Mouse (Mus musculus) heart, adult 18-20 months (tissue): ENCODE measurements around the gene Lrch1. TPM values are rescaled to one million over a fixed set of nuclear protein-coding genes. Genes with fewer than 3 reads are reported as not detected.

ENCODE experiments used
- DNase-seq, 2 experiments: peaks; one replicate each; pipeline ENCODE4 v3.0.0; 2021 to 2022; ENCODE audit warnings: mixed read lengths in 1 of 2
- total RNA-seq, 2 experiments: library from RNA; stranded (reverse); gene quantifications; 2 replicates each; pipeline ENCODE4 v1.2.3; 2021

Lrch1 gene
- total RNA-seq, 2 experiments from 2014 or later = 11.8 to 14.3 TPM

DNA sequence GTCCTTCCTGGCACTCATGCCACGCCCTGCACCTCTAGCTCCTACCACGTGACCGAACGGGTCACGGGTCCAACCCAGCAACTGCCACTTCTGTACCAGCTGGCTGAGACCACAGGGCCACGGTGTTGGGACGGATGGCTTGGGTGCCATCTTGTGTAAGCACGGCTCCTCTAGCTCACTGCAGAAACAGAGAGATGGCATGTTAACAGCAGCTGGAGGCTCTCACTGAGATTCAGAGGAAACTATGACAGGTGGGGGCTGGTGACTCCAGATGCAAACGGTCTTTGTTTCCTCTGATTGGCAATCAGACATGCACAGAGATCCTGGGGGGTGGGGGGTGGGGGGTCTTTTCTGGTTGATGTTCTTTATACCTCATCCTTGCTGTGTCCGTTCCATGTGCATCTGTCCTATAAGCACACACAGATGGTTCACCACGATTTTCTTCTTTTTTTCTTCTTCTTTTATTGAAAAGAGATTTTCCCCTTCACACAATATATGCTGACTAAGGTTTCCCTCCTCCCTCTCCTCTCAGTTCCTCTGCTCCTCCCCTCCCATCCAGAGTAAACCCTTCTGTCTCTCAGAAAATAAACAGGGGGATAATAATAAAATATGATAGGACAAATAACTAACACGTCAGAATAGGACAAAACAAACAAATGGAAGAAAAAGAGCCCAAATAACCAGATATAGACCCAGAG, 25.5 kb downstream of the Lrch1 start:
- no peak for DNase-seq

DNA sequence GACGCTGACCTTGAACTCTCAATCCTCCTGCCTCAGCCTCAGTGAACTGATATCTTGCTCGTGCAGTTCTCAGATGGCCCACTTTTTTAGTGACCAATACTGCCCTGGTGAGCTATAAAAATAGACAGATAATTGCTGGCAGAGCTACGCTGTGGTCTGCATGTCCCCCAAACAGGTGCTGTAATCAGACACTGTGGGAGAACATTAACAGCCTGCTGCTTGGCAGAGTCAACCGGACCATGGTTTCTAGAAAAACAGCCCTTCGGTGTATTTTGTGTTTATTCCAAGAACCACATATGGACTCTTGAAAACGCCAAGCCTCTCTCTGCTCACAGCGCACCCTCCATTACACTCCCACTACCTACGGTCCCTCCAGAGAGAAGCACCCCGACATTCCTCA, 26.2 kb downstream of the Lrch1 start:
- DNase-seq = no peak

DNA sequence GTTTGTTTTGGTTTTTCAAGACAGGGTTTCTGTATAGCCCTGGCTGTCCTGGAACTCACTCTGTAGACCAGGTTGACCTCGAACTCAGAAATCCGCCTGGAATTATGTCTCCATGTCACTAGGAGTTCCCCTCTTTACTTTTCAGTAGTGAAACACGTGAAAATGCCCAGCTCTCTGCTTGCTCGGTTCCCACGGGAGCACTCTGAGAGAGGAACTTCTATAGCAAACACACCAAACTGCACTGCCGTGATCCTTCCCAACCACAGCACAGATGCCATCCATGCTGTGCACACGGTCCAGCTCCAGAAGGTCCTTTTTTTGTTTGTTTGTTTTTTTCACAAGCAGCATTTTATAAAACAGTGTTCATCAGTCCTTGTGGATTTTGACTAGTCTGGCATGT, 28.5 kb downstream of the Lrch1 start:
- DNase-seq = no peak

DNA sequence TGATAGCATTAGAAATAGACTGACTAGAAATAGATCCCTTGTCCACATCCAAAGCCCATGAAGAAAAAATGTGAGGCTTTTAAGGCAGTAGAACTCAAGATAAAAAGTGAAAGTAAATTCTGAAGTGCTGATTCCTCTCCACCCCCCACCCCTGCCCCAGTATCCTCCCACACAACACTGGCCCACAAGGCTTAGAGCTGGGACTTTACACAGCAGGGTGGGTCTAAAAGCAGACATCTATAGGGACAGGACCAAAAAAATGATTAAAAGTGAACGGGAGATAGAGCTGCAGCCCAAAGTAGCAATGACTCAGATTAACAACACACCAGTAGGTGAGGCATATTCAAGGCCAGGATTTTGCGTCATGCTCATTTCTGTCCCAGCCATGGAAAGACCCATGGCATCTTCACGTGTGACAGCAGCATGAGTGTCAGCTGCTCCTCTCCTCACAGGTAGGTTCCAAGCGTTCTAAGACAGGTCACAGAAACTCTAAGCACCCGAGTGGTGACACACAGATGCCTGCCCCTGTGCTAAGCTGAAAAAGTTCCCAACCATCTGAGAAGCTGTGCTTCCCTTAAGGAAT, 29.1 kb downstream of the Lrch1 start:
- no peak for DNase-seq

DNA sequence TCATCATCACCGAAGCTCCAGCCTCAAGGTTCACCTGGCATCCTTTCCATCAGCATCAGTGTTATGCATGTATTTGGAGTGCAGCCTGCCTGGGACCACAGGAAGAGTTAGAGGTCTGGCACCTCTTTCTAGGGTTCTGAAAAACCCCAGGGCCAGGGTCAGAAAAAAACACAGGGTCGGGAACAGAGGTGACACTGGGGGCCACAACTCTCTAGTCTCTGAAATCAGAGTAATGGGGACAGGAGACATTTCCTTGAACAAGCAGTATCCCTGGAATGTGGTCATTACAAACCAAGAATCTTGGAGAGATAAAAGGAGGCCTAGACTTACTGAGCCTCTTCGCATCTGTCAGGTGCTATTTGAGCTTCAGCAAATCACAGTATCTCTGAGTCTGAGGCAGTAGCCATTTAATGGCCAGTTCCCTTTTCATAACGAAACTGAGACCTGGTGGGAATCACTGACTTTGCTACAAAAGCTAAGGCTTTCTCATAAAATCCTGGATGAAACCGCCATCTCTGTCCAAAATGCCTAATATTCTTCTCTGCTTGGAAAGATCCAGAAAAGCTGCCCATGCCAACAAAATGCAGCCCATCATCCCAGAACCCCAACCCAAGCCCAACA, 30.1 kb downstream of the Lrch1 start:
- DNase-seq = no peak

DNA sequence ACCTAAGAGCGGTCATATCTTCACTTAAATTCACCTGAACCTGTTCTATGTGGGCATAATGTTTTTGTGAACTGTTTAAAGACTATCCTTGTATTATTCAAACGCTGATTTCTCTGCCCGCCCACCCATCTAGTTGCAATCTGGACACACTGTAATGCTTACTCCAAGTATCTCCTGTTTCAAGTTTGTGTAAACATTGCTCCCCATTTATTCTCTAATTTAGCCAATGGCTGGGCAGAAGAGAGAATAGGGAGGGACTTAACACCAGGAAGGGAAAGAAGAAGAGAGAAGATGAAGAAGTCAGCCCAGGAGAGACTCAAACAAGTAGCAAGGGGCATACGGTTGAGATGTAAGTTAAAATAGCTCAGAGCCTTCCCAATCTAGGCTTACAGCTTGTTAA, 31.0 kb downstream of the Lrch1 start:
- DNase-seq = no peak

DNA sequence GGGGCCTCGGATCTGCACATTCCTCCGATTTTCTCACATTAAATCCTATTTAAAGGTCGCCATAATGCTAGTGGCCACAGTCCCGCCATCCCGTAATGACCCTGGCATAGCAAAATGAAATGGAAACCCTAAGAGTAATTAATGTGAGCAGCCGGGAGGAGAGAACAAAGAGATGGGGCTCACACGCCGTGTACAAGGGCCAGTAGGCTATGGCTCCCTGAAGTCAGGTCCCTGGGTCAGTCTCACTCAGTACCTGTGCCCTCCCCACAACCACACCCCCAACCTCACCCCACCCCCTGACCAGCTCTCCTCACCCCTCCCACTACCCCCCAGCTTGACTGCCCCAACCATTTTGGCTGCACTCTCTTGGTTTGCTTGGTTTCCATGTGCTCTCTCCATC, 31.6 kb downstream of the Lrch1 start:
- DNase-seq = no peak

DNA sequence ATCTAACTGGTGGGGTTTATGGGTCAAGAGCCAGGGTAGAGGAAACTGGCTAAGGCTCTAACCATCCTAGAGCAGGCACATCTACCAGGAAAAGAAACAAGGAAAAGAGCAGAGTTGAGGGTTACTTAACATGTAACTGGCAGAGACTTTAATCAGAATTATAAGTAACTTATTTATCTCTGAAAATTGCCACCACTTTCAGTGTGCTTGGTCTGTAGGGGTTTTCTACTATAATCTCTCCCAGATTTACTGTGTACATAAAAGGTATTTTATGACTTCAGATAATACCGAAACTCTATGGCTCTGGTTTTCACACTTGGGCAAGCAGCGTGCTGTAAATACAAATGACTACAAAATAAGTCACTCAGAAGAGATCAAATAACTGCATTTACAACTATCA, 32.0 kb downstream of the Lrch1 start:
- DNase-seq = no peak

DNA sequence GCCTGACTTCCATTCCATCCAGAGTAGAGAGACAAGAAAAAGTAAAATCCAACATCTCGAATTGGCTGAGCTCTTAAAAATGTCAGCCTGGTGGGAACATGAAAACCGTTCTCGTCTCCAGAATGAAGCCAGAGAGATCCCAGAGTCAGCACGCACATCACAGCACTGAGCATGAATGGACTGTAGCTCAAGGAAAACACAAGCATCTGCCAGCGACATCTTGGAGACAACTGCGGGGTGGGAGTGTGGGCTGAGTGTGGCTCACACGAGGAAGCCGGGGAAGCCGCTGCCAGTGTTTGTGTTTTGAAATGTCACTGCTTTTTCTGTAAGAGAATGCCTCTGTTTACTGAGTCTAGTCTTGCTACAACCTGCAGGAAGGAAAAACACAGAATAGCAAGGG, 32.7 kb downstream of the Lrch1 start:
- DNase-seq = no peak

DNA sequence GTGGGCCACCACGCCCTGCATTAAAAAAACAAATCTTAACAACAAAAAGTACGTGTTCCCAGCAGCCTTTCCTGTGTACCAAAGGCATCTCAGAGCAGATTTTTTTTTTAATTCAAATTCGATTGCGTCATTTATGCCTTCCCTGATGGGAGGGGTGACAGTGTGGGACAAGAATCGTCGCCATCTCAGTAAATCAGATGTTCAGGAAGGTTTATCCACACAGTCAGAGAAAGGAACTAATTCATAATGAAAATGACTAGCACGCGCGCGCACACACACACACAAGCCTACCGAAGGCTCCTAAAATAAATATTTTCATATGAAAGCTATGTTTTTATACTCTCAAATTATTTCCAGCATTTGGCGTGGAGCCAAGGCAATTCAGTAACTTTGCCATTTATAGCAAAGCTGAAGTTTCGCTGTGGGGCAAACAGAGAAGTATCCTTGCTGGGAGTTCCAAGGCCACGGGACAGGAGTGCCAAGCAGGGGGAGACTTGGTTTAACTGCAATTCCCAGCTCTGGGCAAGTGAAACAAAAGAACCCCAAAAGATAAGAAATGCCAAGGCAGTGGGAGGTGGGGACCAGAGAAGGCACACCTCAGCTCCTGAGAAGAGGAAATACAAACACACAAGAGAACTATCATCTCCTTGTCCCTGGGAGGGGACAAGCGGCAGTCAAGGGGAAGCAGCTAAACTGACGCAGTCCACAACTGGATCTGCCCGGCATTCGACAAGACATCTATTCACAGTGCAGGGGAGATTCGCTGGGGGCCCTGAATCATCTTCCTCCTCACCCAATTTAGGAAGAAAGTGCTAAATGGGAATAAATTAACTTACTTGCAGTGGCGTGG, 34.1 kb downstream of the Lrch1 start:
- DNase-seq = peak in 1 of 2 experiments; percentile 65

DNA sequence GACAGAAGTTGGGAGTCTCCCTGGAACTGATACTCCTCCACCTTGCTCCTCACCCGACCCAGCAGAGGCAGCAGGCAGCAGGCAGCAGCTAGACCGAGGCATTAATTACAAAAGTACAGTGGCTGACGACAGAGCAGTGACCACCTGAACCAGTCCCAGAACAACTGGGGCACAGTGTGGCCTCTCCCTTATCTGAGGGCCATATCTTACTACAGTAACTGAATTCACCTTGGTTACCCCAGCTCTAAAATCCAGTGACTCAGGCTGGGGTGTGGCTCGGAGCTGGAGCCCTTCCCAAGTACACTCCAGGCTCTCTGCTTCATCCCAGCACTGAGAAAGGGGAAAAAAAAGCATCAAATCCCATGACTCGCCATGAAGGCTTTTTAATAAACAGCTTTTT, 37.3 kb downstream of the Lrch1 start:
- peak; percentile 62 to 72 for DNase-seq

DNA sequence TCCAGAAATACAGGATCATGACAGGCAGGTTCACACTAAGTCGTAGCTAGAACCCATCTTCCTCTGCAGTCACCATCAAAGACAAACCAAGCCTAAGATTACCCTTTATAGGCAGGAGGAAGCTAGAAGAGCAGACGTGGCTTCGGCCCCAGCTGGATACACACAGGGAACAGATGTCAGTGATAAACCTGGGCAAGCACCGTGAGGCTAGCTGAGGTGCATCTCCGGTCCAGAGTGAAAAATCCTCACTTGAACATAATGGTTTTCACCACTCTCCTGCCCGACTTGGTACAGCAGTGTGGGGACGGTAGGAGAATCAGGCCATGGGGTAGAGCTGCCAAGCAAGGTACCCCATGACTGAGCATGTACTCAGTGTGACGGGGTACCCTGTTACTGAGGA, 38.7 kb downstream of the Lrch1 start:
- DNase-seq = no peak

DNA sequence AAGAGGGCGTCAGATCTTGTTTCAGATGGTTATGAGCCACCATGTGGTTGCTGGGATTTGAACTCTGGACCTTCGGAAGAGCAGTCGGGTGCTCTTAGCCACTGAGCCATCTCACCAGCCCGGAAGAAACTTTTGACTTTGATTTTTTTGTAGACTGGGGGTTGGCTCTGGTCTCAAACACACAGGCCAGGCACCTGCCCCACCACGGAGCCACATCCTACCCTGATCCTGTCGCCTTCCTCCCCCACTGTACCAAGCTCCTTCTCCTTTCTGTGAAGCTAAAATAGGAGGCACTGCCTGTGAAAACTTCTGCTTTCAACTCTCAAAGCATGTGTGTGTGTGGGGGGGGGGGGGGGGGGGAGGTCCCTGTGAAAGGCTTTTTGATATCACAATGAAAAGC, 39.4 kb downstream of the Lrch1 start:
- no peak for DNase-seq

DNA sequence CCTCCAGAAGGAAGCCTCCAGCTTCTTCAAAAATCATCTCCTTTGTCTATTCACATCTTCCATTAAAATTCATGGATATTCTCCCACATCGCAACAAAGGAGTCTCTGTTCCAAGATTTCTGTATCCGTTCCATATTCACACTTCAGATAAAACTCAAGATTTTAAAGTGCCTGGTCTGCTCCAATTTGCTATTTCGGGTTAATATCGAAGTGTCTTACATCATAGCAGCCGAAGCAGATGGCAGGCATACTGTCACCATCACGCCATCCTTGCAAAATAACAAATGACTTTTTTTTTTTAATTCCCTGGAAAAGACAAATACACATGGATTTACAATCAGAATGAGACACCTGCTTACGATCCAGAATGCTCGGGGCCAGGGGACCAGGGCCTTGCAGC, 40.0 kb downstream of the Lrch1 start:
- DNase-seq = no peak

DNA sequence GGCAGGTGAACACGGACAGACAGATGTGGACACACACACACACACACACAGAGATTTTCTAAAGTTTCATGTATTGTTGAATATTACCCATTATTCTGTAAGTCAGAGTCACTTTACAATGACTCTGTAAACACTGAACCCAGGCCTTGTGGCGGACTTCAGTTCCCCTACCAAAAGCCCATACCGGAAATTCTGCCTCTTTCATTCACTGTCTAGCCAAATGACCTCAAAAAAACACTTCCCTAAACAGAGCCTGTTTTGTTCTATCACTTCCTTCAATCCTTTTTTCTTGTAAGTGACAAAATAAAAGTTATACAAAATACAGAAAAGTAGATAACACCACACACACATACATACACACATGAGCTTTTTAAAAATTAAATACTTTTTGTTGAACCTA, 41.7 kb downstream of the Lrch1 start:
- peak in 1 of 2 experiments; percentile 50 for DNase-seq

DNA sequence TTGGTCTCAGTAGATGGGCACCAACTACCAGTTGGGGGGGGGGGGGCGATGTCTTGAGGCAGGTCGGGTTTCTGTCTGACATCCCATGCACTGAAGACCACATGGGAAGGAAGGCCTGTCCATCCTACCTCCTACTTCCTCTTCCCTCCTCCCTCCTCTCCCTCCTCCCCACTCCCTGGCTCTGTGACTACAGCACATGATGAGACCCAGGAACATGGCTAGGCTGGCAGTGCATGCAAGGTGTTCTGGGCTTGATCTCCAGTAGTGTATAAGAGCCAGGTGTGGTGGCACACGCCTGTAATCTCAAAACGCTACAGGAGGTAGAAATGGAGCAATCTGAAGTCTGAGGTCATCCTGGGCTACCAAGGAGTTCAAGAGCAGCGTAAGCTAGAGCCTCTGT, 43.2 kb downstream of the Lrch1 start:
- no peak for DNase-seq

DNA sequence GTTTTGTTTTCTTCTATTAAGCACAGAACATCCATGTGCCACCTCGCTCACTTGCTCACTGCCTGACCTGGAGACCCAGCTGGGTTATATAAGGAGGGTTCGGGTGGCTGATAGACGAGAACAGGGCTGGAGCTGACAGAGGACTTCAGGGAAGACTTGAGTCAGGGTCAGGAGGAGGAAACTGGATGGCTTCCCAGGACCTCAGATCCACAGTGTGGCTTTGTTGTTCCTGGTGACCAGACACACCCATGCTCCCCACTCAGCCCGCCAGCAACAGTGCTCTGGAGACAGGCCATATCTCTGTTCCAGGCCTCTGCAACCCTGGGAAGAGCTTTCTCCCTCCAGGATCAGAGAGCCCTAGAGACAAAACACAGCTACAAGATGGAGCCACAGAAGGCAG, 44.6 kb downstream of the Lrch1 start:
- peak; percentile 80 to 92 for DNase-seq

DNA sequence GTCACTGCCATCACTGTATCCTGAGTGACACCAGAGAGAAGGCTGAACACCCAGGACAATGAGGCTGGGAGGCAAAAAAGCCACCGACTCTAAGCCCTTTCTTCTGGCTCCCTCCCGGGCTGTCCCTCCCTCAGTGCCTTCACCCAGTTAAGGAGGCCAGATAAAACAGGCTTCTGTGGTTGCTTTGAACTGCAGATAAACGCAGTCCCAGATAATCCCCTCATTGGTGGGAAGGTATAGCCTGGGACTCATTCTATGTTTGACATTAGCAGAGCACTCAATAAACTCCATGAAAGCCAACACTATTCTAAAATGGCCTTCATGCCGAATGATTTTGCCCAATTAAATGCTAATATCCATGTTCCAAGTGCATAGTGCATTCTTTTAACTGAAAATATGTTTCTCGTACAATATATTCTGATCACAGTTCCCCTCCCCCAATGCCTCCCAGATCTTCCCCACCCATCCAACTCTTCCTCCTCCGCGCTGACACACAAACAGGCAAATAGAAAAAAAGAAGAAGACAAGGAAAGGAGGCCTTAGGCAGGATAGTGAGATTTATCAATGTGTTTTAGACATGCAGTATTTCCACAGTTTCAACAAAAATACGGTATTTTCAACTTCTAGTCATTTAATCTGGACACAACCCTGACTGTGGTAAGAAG, 46.8 kb downstream of the Lrch1 start:
- no peak for DNase-seq

DNA sequence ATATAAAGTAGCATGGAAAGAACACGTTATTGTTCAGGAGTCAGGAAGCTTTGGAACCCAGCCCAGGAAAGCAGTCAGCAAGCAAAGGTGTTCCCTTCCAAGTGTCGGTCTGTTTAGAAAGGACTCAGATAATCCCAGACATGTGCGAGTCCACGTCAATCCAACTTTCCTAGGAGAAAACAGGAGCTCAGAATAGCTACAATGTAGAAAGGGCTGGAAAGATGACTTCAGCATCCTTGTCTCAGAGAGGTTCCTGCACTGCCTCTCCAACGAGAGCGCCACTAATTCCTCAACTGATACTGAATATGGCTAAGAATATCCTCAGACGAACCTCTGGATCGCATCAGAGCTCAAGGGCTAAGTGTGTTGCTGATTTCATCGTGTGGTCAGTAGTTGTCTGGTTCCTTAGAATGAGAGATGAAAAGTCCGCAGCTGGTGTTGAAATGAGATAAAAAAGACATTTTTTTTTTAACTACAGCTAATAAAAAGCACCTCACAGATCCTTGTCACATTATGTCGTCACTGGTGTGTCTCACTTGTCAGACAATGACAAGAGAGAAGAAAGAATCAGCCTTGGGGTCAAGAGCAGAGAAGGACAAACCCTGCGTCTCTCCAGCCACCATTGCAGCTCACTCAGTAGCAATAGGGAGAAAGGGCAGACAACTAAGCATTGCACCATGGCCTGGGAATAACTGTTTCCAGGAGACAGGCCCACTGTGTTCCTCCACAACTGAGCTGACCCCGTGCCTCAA, 47.5 kb downstream of the Lrch1 start:
- DNase-seq = peak; percentile 83 to 85

DNA sequence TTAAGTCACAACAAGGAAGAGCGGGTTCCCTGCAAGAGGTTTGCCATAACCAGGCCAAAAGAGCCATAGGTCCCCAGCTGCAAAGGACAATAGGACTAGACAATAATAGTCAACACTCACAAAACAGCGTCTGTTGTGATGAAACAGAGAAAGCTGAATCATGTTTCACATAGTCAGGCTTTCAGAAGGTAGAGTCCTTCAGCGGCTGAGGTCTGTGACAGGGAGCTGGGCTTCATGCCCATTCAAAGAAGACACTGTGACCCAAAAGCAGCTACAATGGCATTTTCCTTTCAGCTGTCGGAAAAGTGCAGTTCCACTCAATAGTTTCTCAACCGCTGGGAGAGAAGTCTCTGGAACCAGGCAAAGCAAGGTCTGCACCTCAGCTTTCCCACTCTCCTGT, 48.7 kb downstream of the Lrch1 start:
- DNase-seq = no peak

DNA sequence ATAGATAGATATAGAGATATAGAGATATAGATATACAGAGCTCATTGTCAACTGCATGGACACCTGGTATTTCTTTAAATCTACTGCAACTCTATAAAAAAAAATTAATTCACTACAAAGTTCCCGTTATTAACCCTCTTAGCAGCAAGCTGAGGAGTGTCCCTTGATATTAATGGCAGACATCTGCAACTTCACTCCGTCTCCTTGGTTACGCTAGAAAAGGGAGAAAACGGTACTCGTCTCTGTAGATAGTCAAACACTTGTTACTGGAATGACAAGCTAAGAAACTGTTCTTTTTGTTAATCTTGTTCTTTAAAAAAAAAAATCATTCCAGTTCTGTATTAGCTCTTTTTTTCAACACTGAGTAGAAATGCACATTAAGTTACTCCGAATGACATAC, 54.0 kb downstream of the Lrch1 start:
- DNase-seq = no peak
